Mouse (Mus musculus) intestine, embryonic 16.5 days (tissue): ENCODE measurements around the gene Sf3b2. TPM values are rescaled to one million over a fixed set of nuclear protein-coding genes. Genes with fewer than 3 reads are reported as not detected.

ENCODE experiments used
- ATAC-seq: fragments of 200-750 bp; cut with Nextera tagmentation; 2 replicates; pipeline ENCODE4 v1.8.0; 2017; ENCODE audit warnings: moderate TSS enrichment, moderate library complexity
- H3K27ac ChIP-seq: fragments of 300-500 bp; sonication (generic); 2 replicates; pipeline ENCODE4 v1.5.1; 2014; ENCODE audit warnings: mild to moderate bottlenecking, low read length
- H3K27me3 ChIP-seq: fragments of 300-500 bp; sonication (generic); replicated peaks from 2 replicates; pipeline ENCODE4 v1.6.1; 2014; ENCODE audit warnings: low read length, control low read depth, mixed read lengths; ENCODE audit not compliant: control insufficient read depth, insufficient read depth
- H3K36me3 ChIP-seq: fragments of 300-500 bp; sonication (generic); 2 replicates; pipeline ENCODE4 v1.6.1; 2014; ENCODE audit warnings: low read length, control low read depth; ENCODE audit not compliant: control insufficient read depth, insufficient read depth
- H3K4me1 ChIP-seq: fragments of 300-500 bp; sonication (generic); 2 replicates; pipeline ENCODE4 v1.6.1; 2014; ENCODE audit warnings: low read length, control low read depth, mixed read lengths; ENCODE audit not compliant: control insufficient read depth, insufficient read depth
- H3K4me2 ChIP-seq: fragments of 300-500 bp; sonication (generic); 2 replicates; pipeline ENCODE4 v1.6.1; 2014; ENCODE audit warnings: low read depth, low read length, control low read depth
- H3K4me3 ChIP-seq: fragments of 300-500 bp; sonication (generic); 2 replicates; pipeline ENCODE4 v1.5.1; 2014; ENCODE audit warnings: mild to moderate bottlenecking, low read length
- H3K9ac ChIP-seq: fragments of 300-500 bp; sonication (generic); 2 replicates; pipeline ENCODE4 v1.6.1; 2014; ENCODE audit warnings: low read depth, low read length
- H3K9me3 ChIP-seq: fragments of 300-500 bp; sonication (generic); 2 replicates; pipeline ENCODE4 v1.6.1; 2016; ENCODE audit warnings: low read length, control low read depth; ENCODE audit not compliant: control insufficient read depth
- WGBS: fragments of 180-500 bp; shearing (Covaris S2); extraction: QIAGEN DNeasy Blood & Tissue Kit; methylation state at CpG from one replicate; pipeline ENCODE4 v1.1.7; 2014; 5-methylcytosine and 5-hydroxymethylcytosine counted together
- polyA plus RNA-seq: library from polyadenylated mRNA; unstranded; fragments of >200 nt; fragmentation: Nextera tagmentation; extraction: Ambion mirVana; gene quantifications from 2 replicates; pipeline ENCODE4 v1.2.1, GENCODE M21; 2015

The Sf3b2 gene
- polyA plus RNA-seq, 1 experiment from 2014 or later, result 280 TPM

DNA sequence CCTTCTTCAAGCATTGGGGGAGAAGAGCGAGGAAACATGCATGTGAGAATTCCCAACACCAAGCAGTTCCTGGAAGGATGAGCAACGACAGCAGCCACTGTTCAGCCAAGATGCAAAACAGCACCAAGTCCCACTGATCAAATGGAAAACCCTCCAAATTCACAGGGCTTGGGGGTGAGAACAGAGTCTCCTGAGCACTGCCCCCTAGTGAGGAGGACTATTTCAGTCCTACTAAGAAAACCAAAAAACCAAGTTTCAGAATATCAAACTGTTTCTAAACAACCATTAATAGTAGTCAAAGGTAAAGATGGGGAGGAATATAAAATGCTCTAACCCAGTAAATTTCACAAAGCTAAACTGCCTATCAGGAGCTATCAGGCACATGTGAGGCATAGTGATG, 18.7 kb downstream of the Sf3b2 start:
- Histone ChIP-seq H3K4me1 (peaks cover 20% of the 10 kb centered on the region), H3K9me3 (no peaks in the 10 kb centered on the region), H3K36me3 (peaks cover 33% of the 10 kb centered on the region), H3K27me3 (no peaks in the 10 kb centered on the region), H3K9ac (no peak overlapping the region), H3K4me2 (no peak overlapping the region), H3K27ac (no peak overlapping the region), H3K4me3 (no peak overlapping the region)
- no peak for ATAC-seq
- 92% methylated on average over 2 of the region's 2 CpGs for WGBS

GRCm38 (mm10) chr19:5275736-5276135, 19.5 kb downstream of the Sf3b2 start:
- 89% methylated on average over 5 of the region's 5 CpGs for WGBS
- Histone ChIP-seq H3K4me3 (no peak overlapping the region), H3K27ac (no peak overlapping the region), H3K4me2 (no peak overlapping the region), H3K27me3 (no peaks in the 10 kb centered on the region), H3K4me1 (peaks cover 23% of the 10 kb centered on the region), H3K9me3 (no peaks in the 10 kb centered on the region), H3K9ac (no peak overlapping the region), H3K36me3 (peaks cover 30% of the 10 kb centered on the region)
- no peak for ATAC-seq

- H3K36me3 ChIP-seq, result peaks cover 26% of the 10 kb centered on the region; the same call in 1 of the 2 replicates
- 89% methylated on average over 13 of the region's 13 CpGs for WGBS
- no peak for ATAC-seq
Observed at GRCm38 (mm10) chr19:5274641-5275040, 20.6 kb downstream of the Sf3b2 start.

DNA sequence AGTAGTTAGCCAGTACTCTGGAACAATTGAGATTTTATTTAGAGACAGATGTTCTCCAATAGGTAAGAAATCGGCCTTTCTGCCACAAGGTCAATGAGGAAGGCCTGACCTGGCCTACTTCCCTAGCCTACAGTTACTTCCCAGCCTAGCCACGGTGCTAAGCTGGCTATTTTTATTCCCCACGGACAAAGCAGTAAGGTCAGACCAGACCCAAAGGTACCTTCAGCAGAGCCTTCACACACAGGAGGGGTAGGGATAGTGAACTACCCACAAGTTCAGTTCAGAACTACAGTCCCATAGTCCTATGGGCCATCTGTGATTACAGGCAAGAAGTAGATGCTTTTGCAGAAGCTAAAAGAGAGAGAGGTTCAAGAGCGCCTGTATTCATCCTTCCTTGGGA, 21.3 kb downstream of the Sf3b2 start:
- Histone ChIP-seq H3K4me2 (peak overlapping the region; percentile 90; the same call in 1 of the 2 replicates), H3K9ac (peak overlapping the region; percentile 95), H3K9me3 (no peaks in the 10 kb centered on the region), H3K27me3 (no peaks in the 10 kb centered on the region), H3K36me3 (peaks cover 19% of the 10 kb centered on the region; the same call in 1 of the 2 replicates), H3K4me3 (no peak overlapping the region), H3K27ac (peak overlapping the region; percentile 93), H3K4me1 (peaks cover 26% of the 10 kb centered on the region)
- no peak for ATAC-seq
- 72% methylated on average over 4 of the region's 4 CpGs for WGBS

More at GRCm38 (mm10) chr19:5274641-5275040, 20.6 kb downstream of the Sf3b2 start:
- Histone ChIP-seq H3K9ac (no peak overlapping the region), H3K27me3 (no peaks in the 10 kb centered on the region), H3K4me2 (no peak overlapping the region), H3K4me3 (no peak overlapping the region), H3K4me1 (peaks cover 26% of the 10 kb centered on the region), H3K27ac (no peak overlapping the region; the same call in 1 of the 2 replicates), H3K9me3 (no peaks in the 10 kb centered on the region)

- under 1% methylated on average over 71 of the region's 97 CpGs for WGBS
- H3K27me3 ChIP-seq, result no peaks in the 10 kb centered on the region
- H3K36me3 ChIP-seq, result peaks cover 17% of the 10 kb centered on the region; the same call in 1 of the 2 replicates
- peak within 1 kb of the TSS; percentile 91 for H3K4me3 ChIP-seq
- H3K4me2 ChIP-seq, result peak within 1 kb of the TSS; percentile 90
- H3K4me1 ChIP-seq, result peaks cover 24% of the 10 kb centered on the region
- ATAC-seq, result peak; percentile 91
- no peaks in the 10 kb centered on the region for H3K9me3 ChIP-seq
- peak within 1 kb of the TSS; percentile 93 for H3K27ac ChIP-seq
- peak within 1 kb of the TSS; percentile 95 for H3K9ac ChIP-seq
Observed at GRCm38 (mm10) chr19:5272801-5273733, 22.2 kb downstream of the Sf3b2 start, which contains the start of gene Pacs1. Gene Pacs1 (minus strand): TSS chr19:5273119.

GRCm38 (mm10) chr19:5272326-5272795, 22.9 kb downstream of the Sf3b2 start:
- Histone ChIP-seq H3K27ac (peak overlapping the region; percentile 93), H3K9ac (peak overlapping the region; percentile 95), H3K9me3 (no peaks in the 10 kb centered on the region), H3K4me2 (peak overlapping the region; percentile 90), H3K27me3 (no peaks in the 10 kb centered on the region), H3K4me1 (peaks cover 21% of the 10 kb centered on the region), H3K36me3 (peaks cover 13% of the 10 kb centered on the region; the same call in 1 of the 2 replicates), H3K4me3 (peak overlapping the region; percentile 91)
- WGBS, result 0% methylated on average over 29 of the region's 30 CpGs
- peak; percentile 59 for ATAC-seq

DNA sequence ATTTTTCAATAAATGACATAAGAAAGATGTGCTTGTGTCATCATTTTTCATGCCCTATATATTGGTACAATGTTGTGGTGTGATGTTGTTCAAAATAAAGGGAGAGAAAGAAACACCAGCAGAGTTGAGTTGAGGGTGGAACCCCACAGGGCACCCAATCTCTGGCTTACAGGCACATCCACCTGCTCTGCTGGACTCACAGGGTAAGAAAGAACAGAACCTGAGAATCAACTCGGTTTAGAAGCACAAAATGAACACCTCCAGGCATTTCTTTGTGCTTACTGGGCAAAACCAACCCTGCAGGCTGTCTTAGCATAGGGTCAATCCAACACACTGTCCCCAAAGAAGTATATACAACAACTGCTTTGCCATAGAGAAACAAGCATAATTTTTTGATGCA, 23.8 kb downstream of the Sf3b2 start:
- Histone ChIP-seq H3K4me2 (peak overlapping the region; percentile 90), H3K9ac (no peak overlapping the region), H3K9me3 (no peaks in the 10 kb centered on the region), H3K27ac (no peak overlapping the region), H3K4me1 (peaks cover 21% of the 10 kb centered on the region), H3K4me3 (peak overlapping the region; percentile 91), H3K36me3 (peaks cover 9% of the 10 kb centered on the region; the same call in 1 of the 2 replicates), H3K27me3 (no peaks in the 10 kb centered on the region)
- WGBS, result 45% methylated on average over 1 of the region's 1 CpGs
- no peak for ATAC-seq

GRCm38 (mm10) chr19:5269392-5269791, 25.9 kb downstream of the Sf3b2 start:
- Histone ChIP-seq H3K4me2 (no peak overlapping the region), H3K9ac (no peak overlapping the region), H3K27ac (no peak overlapping the region), H3K4me3 (no peak overlapping the region), H3K4me1 (peaks cover 21% of the 10 kb centered on the region), H3K36me3 (0 out of 2 replicates have a peak, but pooled peaks cover 6% of the 10 kb centered on the region), H3K27me3 (no peaks in the 10 kb centered on the region), H3K9me3 (no peaks in the 10 kb centered on the region)
- 70% methylated on average over 5 of the region's 5 CpGs for WGBS
- no peak for ATAC-seq

GRCm38 (mm10) chr19:5268875-5269274, 26.4 kb downstream of the Sf3b2 start:
- WGBS, result 82% methylated on average over 3 of the region's 3 CpGs
- Histone ChIP-seq H3K27ac (no peak overlapping the region), H3K4me2 (no peak overlapping the region), H3K9me3 (no peaks in the 10 kb centered on the region), H3K36me3 (0 out of 2 replicates have a peak, but pooled peaks cover under 1% of the 10 kb centered on the region), H3K4me1 (peaks cover 18% of the 10 kb centered on the region), H3K4me3 (no peak overlapping the region), H3K9ac (no peak overlapping the region), H3K27me3 (no peaks in the 10 kb centered on the region)
- no peak for ATAC-seq
